Mouse (Mus musculus) 3134 (cell line): ENCODE results near the gene Bco2.

Source experiments
- DNase-seq: peaks from one replicate; pipeline ENCODE4 v3.0.0-alpha.2; 2011; ENCODE audit warnings: low spot score; ENCODE audit not compliant: insufficient read length; ENCODE audit errors: extremely low read depth

The Bco2 gene

GRCm38 (mm10) chr9:50520748-50521147 lies 34.2 kb downstream of the Bco2 start:
- DNase-seq, result peak; percentile 21

GRCm38 (mm10) chr9:50518781-50519180 lies 36.2 kb downstream of the Bco2 start:
- DNase-seq, result no peak

- DNase-seq, result no peak
Measured at GRCm38 (mm10) chr9:50515462-50515861, 39.5 kb downstream of the Bco2 start.

GRCm38 (mm10) chr9:50507570-50507969 lies 47.4 kb downstream of the Bco2 start:
- no peak for DNase-seq

- DNase-seq, result no peak
Measured at GRCm38 (mm10) chr9:50505405-50505804, 49.6 kb downstream of the Bco2 start.

- no peak for DNase-seq
Measured at GRCm38 (mm10) chr9:50502949-50503348, 52.0 kb downstream of the Bco2 start.

GRCm38 (mm10) chr9:50500974-50501501 lies 53.9 kb downstream of the Bco2 start:
- no peak for DNase-seq

- no peak for DNase-seq
Measured at GRCm38 (mm10) chr9:50500467-50500973, 54.5 kb downstream of the Bco2 start.

- no peak for DNase-seq
Measured at GRCm38 (mm10) chr9:50499781-50500180, 55.2 kb downstream of the Bco2 start.

- no peak for DNase-seq
Measured at GRCm38 (mm10) chr9:50498815-50499214, 56.2 kb downstream of the Bco2 start.

- no peak for DNase-seq
Measured at GRCm38 (mm10) chr9:50497536-50497935, 57.4 kb downstream of the Bco2 start.

GRCm38 (mm10) chr9:50497076-50497475 lies 57.9 kb downstream of the Bco2 start:
- no peak for DNase-seq

GRCm38 (mm10) chr9:50496546-50496945 lies 58.4 kb downstream of the Bco2 start:
- no peak for DNase-seq

- no peak for DNase-seq
Measured at GRCm38 (mm10) chr9:50496151-50496505, 58.9 kb downstream of the Bco2 start.

GRCm38 (mm10) chr9:50495405-50496150 lies 59.4 kb downstream of the Bco2 start:
- no peak for DNase-seq

GRCm38 (mm10) chr9:50494311-50494710 lies 60.7 kb downstream of the Bco2 start, which contains the start of gene Plet1:
Plet1 (plus strand) TSS chr9:50494525.
- no peak for DNase-seq

- DNase-seq, result no peak
Measured at GRCm38 (mm10) chr9:50493777-50494176, 61.2 kb downstream of the Bco2 start.

- no peak for DNase-seq
Measured at GRCm38 (mm10) chr9:50491531-50492045, 63.4 kb downstream of the Bco2 start.

- no peak for DNase-seq
Measured at GRCm38 (mm10) chr9:50490836-50491235, 64.1 kb downstream of the Bco2 start.

- no peak for DNase-seq
Measured at GRCm38 (mm10) chr9:50485521-50485920, 69.5 kb downstream of the Bco2 start.
